Mouse (Mus musculus): ENCODE measurements around the gene Tmem258.

Tmem258 gene

GRCm38 (mm10) chr19:10185876-10186275, 17.9 kb upstream of the Tmem258 start:
- DNase-seq, result no peak

GRCm38 (mm10) chr19:10186569-10186968, 17.2 kb upstream of the Tmem258 start:
- DNase-seq, result no peak

GRCm38 (mm10) chr19:10188281-10188811, 15.5 kb upstream of the Tmem258 start:
- DNase-seq, result peak; percentile 83

GRCm38 (mm10) chr19:10189022-10189421, 14.8 kb upstream of the Tmem258 start:
- no peak for DNase-seq

GRCm38 (mm10) chr19:10189940-10190339, 13.9 kb upstream of the Tmem258 start:
- no peak for DNase-seq

GRCm38 (mm10) chr19:10190796-10191195, 13.0 kb upstream of the Tmem258 start:
- DNase-seq, result peak; percentile 88

GRCm38 (mm10) chr19:10191326-10191725, 12.5 kb upstream of the Tmem258 start:
- peak; percentile 51 for DNase-seq

GRCm38 (mm10) chr19:10194337-10194736, 9.5 kb upstream of the Tmem258 start:
- no peak for DNase-seq

GRCm38 (mm10) chr19:10195252-10195651, 8.6 kb upstream of the Tmem258 start:
- peak; percentile 43 for DNase-seq

GRCm38 (mm10) chr19:10197130-10197529, 6.7 kb upstream of the Tmem258 start:
- no peak for DNase-seq

- no peak for DNase-seq
Measured at GRCm38 (mm10) chr19:10198286-10198685, 5.5 kb upstream of the Tmem258 start.

- DNase-seq, result peak; percentile 92
Measured at GRCm38 (mm10) chr19:10198723-10199122, 5.1 kb upstream of the Tmem258 start.

- DNase-seq, result no peak
Measured at GRCm38 (mm10) chr19:10203146-10203847, 517 bp upstream of the Tmem258 start.

GRCm38 (mm10) chr19:10204616-10205001, 795 bp downstream of the Tmem258 start:
- peak; percentile 53 for DNase-seq

GRCm38 (mm10) chr19:10205051-10205450, 1.2 kb downstream of the Tmem258 start:
- DNase-seq, result no peak

- no peak for DNase-seq
Measured at GRCm38 (mm10) chr19:10208851-10209250, 5.0 kb downstream of the Tmem258 start.

GRCm38 (mm10) chr19:10210885-10211284, 7.1 kb downstream of the Tmem258 start:
- no peak for DNase-seq

GRCm38 (mm10) chr19:10213796-10214471, 10.1 kb downstream of the Tmem258 start:
- DNase-seq, result no peak

GRCm38 (mm10) chr19:10216101-10216500, 12.3 kb downstream of the Tmem258 start:
- no peak for DNase-seq

- DNase-seq, result peak; percentile 68
Measured at GRCm38 (mm10) chr19:10219108-10219507, 15.3 kb downstream of the Tmem258 start.

GRCm38 (mm10) chr19:10219593-10219992, 15.8 kb downstream of the Tmem258 start:
- DNase-seq, result no peak

GRCm38 (mm10) chr19:10221585-10221984, 17.8 kb downstream of the Tmem258 start:
- no peak for DNase-seq

- DNase-seq, result no peak
Measured at GRCm38 (mm10) chr19:10222656-10223055, 18.8 kb downstream of the Tmem258 start.

- no peak for DNase-seq
Measured at GRCm38 (mm10) chr19:10223561-10223960, 19.7 kb downstream of the Tmem258 start.
